Mouse (Mus musculus): ENCODE data around the gene Podxl. TPM values are rescaled to one million over a fixed set of nuclear protein-coding genes. Genes with fewer than 3 reads are reported as not detected.
A peak's percentile ranks its signal among the peaks of the same experiment; 100 is the strongest.

The Podxl gene
- total and polyA plus RNA-seq, 2 experiments from 2014 or later, result 6.4 to 15.7 TPM

GRCm38 (mm10) chr6:31525231-31525900, 38.4 kb downstream of the Podxl start:
- H3K4me2 ChIP-seq (ENCODE audit: low read depth, low read length), result no peak overlapping the region
- 0 out of 2 replicates have a peak, but pooled peaks cover 4% of the 10 kb centered on the region for H3K4me1 ChIP-seq (ENCODE audit: insufficient read depth, low read length)
- no peak overlapping the region for H3K9ac ChIP-seq (replicated peaks; ENCODE audit: low read length)
- TF ChIP-seq CTCF (IDR thresholded peaks at IDR 0.05; ENCODE audit: low read depth), result peak; percentile 94
- H3K4me3 ChIP-seq (ENCODE audit: low read length), result no peak overlapping the region
- no peak overlapping the region for H3K27ac ChIP-seq
- 69% methylated on average over 6 of the region's 6 CpGs for WGBS
- ATAC-seq (peak; percentile 66), DNase-seq (ENCODE audit: low spot score) (peak; percentile 86)
- H3K36me3 ChIP-seq (ENCODE audit: insufficient read depth, low read length), result 0 out of 2 replicates have a peak, but pooled peaks cover 5% of the 10 kb centered on the region
- no peaks in the 10 kb centered on the region for H3K27me3 ChIP-seq (ENCODE audit: insufficient read depth, low read length)
- H3K9me3 ChIP-seq (ENCODE audit: low read length), result no peaks in the 10 kb centered on the region

GRCm38 (mm10) chr6:31524647-31525046, 39.1 kb downstream of the Podxl start:
- Histone ChIP-seq H3K36me3 (ENCODE audit: insufficient read depth, low read length) (0 out of 2 replicates have a peak, but pooled peaks cover 5% of the 10 kb centered on the region), H3K9me3 (ENCODE audit: low read length) (no peaks in the 10 kb centered on the region), H3K4me1 (ENCODE audit: insufficient read depth, low read length) (0 out of 2 replicates have a peak, but pooled peaks cover 4% of the 10 kb centered on the region), H3K9ac (replicated peaks; ENCODE audit: low read length) (no peak overlapping the region), H3K4me3 (ENCODE audit: low read length) (no peak overlapping the region), H3K27ac (no peak overlapping the region), H3K4me2 (ENCODE audit: low read depth, low read length) (no peak overlapping the region), H3K27me3 (ENCODE audit: insufficient read depth, low read length) (no peaks in the 10 kb centered on the region)
- no peak for DNase-seq (ENCODE audit: low spot score)
- no peak for TF ChIP-seq CTCF (IDR thresholded peaks at IDR 0.05; ENCODE audit: low read depth)
- no peak for ATAC-seq
- 89% methylated on average over 8 of the region's 8 CpGs for WGBS

DNA sequence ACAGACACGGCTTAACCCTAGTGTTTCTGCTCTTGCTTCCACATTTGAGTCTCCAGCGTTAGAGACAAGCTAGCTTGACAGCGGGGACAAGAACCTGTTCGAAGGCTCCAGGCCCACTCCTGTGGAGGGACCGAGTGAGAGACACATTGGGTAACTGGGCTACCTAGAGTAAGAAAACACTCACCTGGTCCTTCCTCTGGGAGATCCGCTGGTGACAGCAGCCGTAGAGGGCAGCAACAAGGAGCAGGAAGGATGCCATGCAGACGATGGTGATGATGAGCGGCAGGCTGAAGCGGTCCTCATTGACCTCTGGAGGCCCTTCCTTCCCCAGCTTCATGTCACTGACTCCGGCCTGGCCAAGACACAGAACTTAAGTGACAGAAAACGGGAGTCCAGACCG, 39.7 kb downstream of the Podxl start:
- H3K27ac ChIP-seq, result no peak overlapping the region
- 95% methylated on average over 13 of the region's 13 CpGs for WGBS
- H3K9me3 ChIP-seq (ENCODE audit: low read length), result no peaks in the 10 kb centered on the region
- H3K9ac ChIP-seq (replicated peaks; ENCODE audit: low read length), result no peak overlapping the region
- 0 out of 2 replicates have a peak, but pooled peaks cover 4% of the 10 kb centered on the region for H3K4me1 ChIP-seq (ENCODE audit: insufficient read depth, low read length)
- H3K27me3 ChIP-seq (ENCODE audit: insufficient read depth, low read length), result no peaks in the 10 kb centered on the region
- ATAC-seq (no peak), DNase-seq (ENCODE audit: low spot score) (no peak)
- no peak overlapping the region for H3K4me3 ChIP-seq (ENCODE audit: low read length)
- 0 out of 2 replicates have a peak, but pooled peaks cover 5% of the 10 kb centered on the region for H3K36me3 ChIP-seq (ENCODE audit: insufficient read depth, low read length)
- H3K4me2 ChIP-seq (ENCODE audit: low read depth, low read length), result no peak overlapping the region
- no peak for TF ChIP-seq CTCF (IDR thresholded peaks at IDR 0.05; ENCODE audit: low read depth)

DNA sequence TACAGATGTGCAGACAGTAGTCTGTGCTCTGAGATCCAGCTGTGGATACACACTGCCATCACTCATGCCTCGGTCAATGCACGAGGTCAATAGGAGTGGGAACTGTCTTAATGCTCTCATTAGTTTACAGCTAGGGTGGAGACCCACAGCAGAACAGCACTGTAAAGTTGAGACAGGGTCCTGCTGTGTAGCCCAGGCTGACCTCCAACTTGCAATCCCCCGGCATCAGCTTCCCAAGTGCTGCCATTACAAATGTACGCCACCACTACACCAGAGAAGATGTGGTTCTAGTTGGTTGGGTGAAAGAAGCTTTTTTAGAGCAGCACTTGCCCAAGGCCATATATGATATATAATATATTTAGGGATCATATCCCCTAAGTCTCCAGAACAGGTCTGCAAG, 40.1 kb downstream of the Podxl start:
- H3K4me2 ChIP-seq (ENCODE audit: low read depth, low read length), result no peak overlapping the region
- H3K9ac ChIP-seq (replicated peaks; ENCODE audit: low read length), result no peak overlapping the region
- no peak overlapping the region for H3K4me3 ChIP-seq (ENCODE audit: low read length)
- H3K36me3 ChIP-seq (ENCODE audit: insufficient read depth, low read length), result 0 out of 2 replicates have a peak, but pooled peaks cover 5% of the 10 kb centered on the region
- ATAC-seq, result no peak
- H3K9me3 ChIP-seq (ENCODE audit: low read length), result no peaks in the 10 kb centered on the region
- H3K27me3 ChIP-seq (ENCODE audit: insufficient read depth, low read length), result no peaks in the 10 kb centered on the region
- 0 out of 2 replicates have a peak, but pooled peaks cover 4% of the 10 kb centered on the region for H3K4me1 ChIP-seq (ENCODE audit: insufficient read depth, low read length)
- no peak for DNase-seq (ENCODE audit: low spot score)
- no peak overlapping the region for H3K27ac ChIP-seq
- no peak for TF ChIP-seq CTCF (IDR thresholded peaks at IDR 0.05; ENCODE audit: low read depth)
- WGBS, result 84% methylated on average over 4 of the region's 4 CpGs

- 0 out of 2 replicates have a peak, but pooled peaks cover 4% of the 10 kb centered on the region for H3K4me1 ChIP-seq (ENCODE audit: insufficient read depth, low read length)
- H3K36me3 ChIP-seq (ENCODE audit: insufficient read depth, low read length), result 0 out of 2 replicates have a peak, but pooled peaks cover 5% of the 10 kb centered on the region
- H3K9me3 ChIP-seq (ENCODE audit: low read length), result no peaks in the 10 kb centered on the region
- ATAC-seq (no peak), DNase-seq (ENCODE audit: low spot score) (peak; percentile 51)
- H3K4me2 ChIP-seq (ENCODE audit: low read depth, low read length), result no peak overlapping the region
- WGBS, result 31% methylated on average over 5 of the region's 5 CpGs
- H3K9ac ChIP-seq (replicated peaks; ENCODE audit: low read length), result no peak overlapping the region
- H3K4me3 ChIP-seq (ENCODE audit: low read length), result no peak overlapping the region
- no peaks in the 10 kb centered on the region for H3K27me3 ChIP-seq (ENCODE audit: insufficient read depth, low read length)
- TF ChIP-seq CTCF (IDR thresholded peaks at IDR 0.05; ENCODE audit: low read depth), result no peak
- H3K27ac ChIP-seq, result 0 out of 2 replicates have a peak overlapping the region, but pooled peaks have one; percentile 22
These were observed 40.7 kb downstream of the Podxl start for GRCm38 (mm10) chr6:31523039-31523438.

DNA sequence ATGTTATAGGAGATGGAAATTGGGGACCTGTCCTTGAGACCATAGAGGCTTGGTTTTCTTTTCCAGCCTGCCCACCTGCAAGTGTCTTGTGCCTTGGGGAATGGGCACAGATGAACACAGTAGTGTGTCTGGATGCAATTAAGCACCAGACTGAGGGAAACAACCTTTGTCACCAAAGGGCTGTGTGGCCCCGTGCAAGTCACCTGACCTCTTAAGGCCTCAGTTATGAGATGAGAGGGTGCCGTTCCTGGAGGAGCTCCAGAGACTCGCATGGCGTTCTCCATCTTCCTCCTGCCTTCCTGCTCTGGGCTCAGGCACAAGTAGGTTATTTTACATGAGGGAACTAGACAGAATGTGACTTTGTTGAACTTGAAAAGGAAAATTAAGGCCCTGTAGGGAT, 41.3 kb downstream of the Podxl start:
- H3K4me1 ChIP-seq (ENCODE audit: insufficient read depth, low read length), result peaks cover 5% of the 10 kb centered on the region; the same call in 1 of the 2 replicates
- H3K9ac ChIP-seq (replicated peaks; ENCODE audit: low read length), result no peak overlapping the region
- 83% methylated on average over 4 of the region's 4 CpGs for WGBS
- H3K9me3 ChIP-seq (ENCODE audit: low read length), result no peaks in the 10 kb centered on the region
- H3K27ac ChIP-seq, result 0 out of 2 replicates have a peak overlapping the region, but pooled peaks have one; percentile 22
- no peak for TF ChIP-seq CTCF (IDR thresholded peaks at IDR 0.05; ENCODE audit: low read depth)
- 0 out of 2 replicates have a peak, but pooled peaks cover 5% of the 10 kb centered on the region for H3K36me3 ChIP-seq (ENCODE audit: insufficient read depth, low read length)
- H3K4me2 ChIP-seq (ENCODE audit: low read depth, low read length), result no peak overlapping the region
- no peak overlapping the region for H3K4me3 ChIP-seq (ENCODE audit: low read length)
- ATAC-seq (no peak), DNase-seq (ENCODE audit: low spot score) (no peak)
- H3K27me3 ChIP-seq (ENCODE audit: insufficient read depth, low read length), result no peaks in the 10 kb centered on the region
